Mouse (Mus musculus) kidney, embryonic 14.5 days (tissue): ENCODE measurements around the gene Gm49325. TPM values are rescaled to one million over a fixed set of nuclear protein-coding genes. Genes with fewer than 3 reads are reported as not detected.
A peak's percentile ranks its signal among the peaks of the same experiment; 100 is the strongest.

ENCODE experiments used
- ATAC-seq: fragments of 200-750 bp; cut with Nextera tagmentation; 2 replicates; pipeline ENCODE4 v1.8.0; 2017; ENCODE audit warnings: moderate number of reproducible peaks, mild to moderate bottlenecking, moderate TSS enrichment, moderate library complexity; ENCODE audit not compliant: low FRiP score, low TSS enrichment
- H3K27ac ChIP-seq: fragments of 300-500 bp; sonication (generic); 2 replicates; pipeline ENCODE4 v1.5.1; 2014; ENCODE audit warnings: low read depth, mild to moderate bottlenecking, low read length, moderate library complexity, mixed read lengths
- H3K27me3 ChIP-seq: fragments of 300-500 bp; sonication (generic); 2 replicates; pipeline ENCODE4 v1.6.1; 2014; ENCODE audit warnings: mild to moderate bottlenecking, low read length; ENCODE audit not compliant: control insufficient read depth, insufficient read depth
- H3K36me3 ChIP-seq: fragments of 300-500 bp; sonication (generic); 2 replicates; pipeline ENCODE4 v1.6.1; 2014; ENCODE audit warnings: low read length, mixed read lengths; ENCODE audit not compliant: control insufficient read depth, insufficient read depth
- H3K4me1 ChIP-seq: fragments of 300-500 bp; sonication (generic); 2 replicates; pipeline ENCODE4 v1.6.1; 2014; ENCODE audit warnings: low read length, mixed read lengths; ENCODE audit not compliant: control insufficient read depth, insufficient read depth
- H3K4me2 ChIP-seq: fragments of 300-500 bp; sonication (generic); replicated peaks from 2 replicates; pipeline ENCODE4 v1.6.1; 2014; ENCODE audit warnings: low read depth, mild to moderate bottlenecking, low read length
- H3K4me3 ChIP-seq: fragments of 300-500 bp; sonication (generic); 2 replicates; pipeline ENCODE4 v1.5.1; 2014; ENCODE audit warnings: mild to moderate bottlenecking, low read length
- H3K9ac ChIP-seq: fragments of 300-500 bp; sonication (generic); 2 replicates; pipeline ENCODE4 v1.6.1; 2014; ENCODE audit warnings: low read depth, mild to moderate bottlenecking, low read length, moderate library complexity
- H3K9me3 ChIP-seq: fragments of 300-500 bp; sonication (generic); 2 replicates; pipeline ENCODE4 v1.6.1; 2016; ENCODE audit warnings: low read length; ENCODE audit not compliant: control insufficient read depth
- WGBS: fragments of 180-500 bp; shearing (Covaris S2); extraction: QIAGEN DNeasy Blood & Tissue Kit; methylation state at CpG from one replicate; pipeline ENCODE4 v1.1.7; 2014; 5-methylcytosine and 5-hydroxymethylcytosine counted together
- polyA plus RNA-seq: library from polyadenylated mRNA; unstranded; fragments of >200 nt; fragmentation: Nextera tagmentation; extraction: Ambion mirVana; gene quantifications from 2 replicates; pipeline ENCODE4 v1.2.1, GENCODE M21; 2014

Gene Gm49325
- polyA plus RNA-seq, 1 experiment from 2014 or later: 1.2 TPM

- Histone ChIP-seq H3K4me2 (no peak overlapping the region), H3K36me3 (no peaks in the 10 kb centered on the region), H3K9ac (no peak overlapping the region), H3K27ac (peak overlapping the region; percentile 30; the same call in 1 of the 2 replicates), H3K9me3 (no peaks in the 10 kb centered on the region), H3K27me3 (no peaks in the 10 kb centered on the region), H3K4me3 (no peak overlapping the region), H3K4me1 (0 out of 2 replicates have a peak, but pooled peaks cover 5% of the 10 kb centered on the region)
- WGBS: 45% methylated on average over 6 of the region's 6 CpGs
- peak; percentile 33; the same call in 1 of the 2 replicates for ATAC-seq
Measured at GRCm38 (mm10) chr10:77569973-77570658, 35.9 kb upstream of the Gm49325 start.

- Histone ChIP-seq H3K9me3 (no peaks in the 10 kb centered on the region), H3K27me3 (no peaks in the 10 kb centered on the region), H3K36me3 (no peaks in the 10 kb centered on the region), H3K9ac (no peak overlapping the region), H3K4me1 (0 out of 2 replicates have a peak, but pooled peaks cover 5% of the 10 kb centered on the region), H3K4me3 (no peak overlapping the region), H3K4me2 (no peak overlapping the region), H3K27ac (no peak overlapping the region)
- WGBS: 4% methylated on average over 3 of the region's 3 CpGs
- no peak for ATAC-seq
Measured at GRCm38 (mm10) chr10:77572225-77572624, 33.8 kb upstream of the Gm49325 start.

GRCm38 (mm10) chr10:77573162-77573561, 32.8 kb upstream of the Gm49325 start:
- WGBS: 32% methylated on average over 1 of the region's 1 CpGs
- H3K36me3 ChIP-seq: no peaks in the 10 kb centered on the region
- no peaks in the 10 kb centered on the region for H3K9me3 ChIP-seq
- H3K4me1 ChIP-seq: 0 out of 2 replicates have a peak, but pooled peaks cover 5% of the 10 kb centered on the region
- no peak for ATAC-seq
- no peak overlapping the region for H3K9ac ChIP-seq
- H3K4me2 ChIP-seq: no peak overlapping the region
- H3K4me3 ChIP-seq: no peak overlapping the region
- H3K27ac ChIP-seq: no peak overlapping the region
- no peaks in the 10 kb centered on the region for H3K27me3 ChIP-seq

GRCm38 (mm10) chr10:77580027-77580920, 25.7 kb upstream of the Gm49325 start:
- Histone ChIP-seq H3K9me3 (no peaks in the 10 kb centered on the region), H3K4me1 (peaks cover 13% of the 10 kb centered on the region; the same call in 1 of the 2 replicates), H3K4me2 (no peak overlapping the region), H3K9ac (no peak overlapping the region), H3K4me3 (no peak overlapping the region), H3K27ac (no peak overlapping the region), H3K27me3 (no peaks in the 10 kb centered on the region), H3K36me3 (no peaks in the 10 kb centered on the region)
- WGBS: 58% methylated on average over 10 of the region's 10 CpGs
- ATAC-seq: no peak

GRCm38 (mm10) chr10:77581023-77581407, 25.0 kb upstream of the Gm49325 start:
- peak overlapping the region; percentile 78 for H3K9ac ChIP-seq
- 7% methylated on average over 8 of the region's 8 CpGs for WGBS

GRCm38 (mm10) chr10:77581408-77582284, 24.4 kb upstream of the Gm49325 start, which contains the start of gene Pttg1ip:
TSS of gene Pttg1ip (plus strand) at chr10:77581720.
- Histone ChIP-seq H3K36me3 (0 out of 2 replicates have a peak, but pooled peaks cover 5% of the 10 kb centered on the region), H3K4me1 (peaks cover 13% of the 10 kb centered on the region; the same call in 1 of the 2 replicates), H3K9me3 (no peaks in the 10 kb centered on the region), H3K4me3 (peak within 1 kb of the TSS; percentile 87), H3K9ac (peak within 1 kb of the TSS; percentile 78), H3K4me2 (peak within 1 kb of the TSS; percentile 91), H3K27me3 (no peaks in the 10 kb centered on the region), H3K27ac (peak within 1 kb of the TSS; percentile 95)
- WGBS: under 1% methylated on average over 64 of the region's 64 CpGs
- ATAC-seq: peak; percentile 97

More at GRCm38 (mm10) chr10:77581023-77581407, 25.0 kb upstream of the Gm49325 start:
- Histone ChIP-seq H3K4me2 (peak overlapping the region; percentile 91), H3K9me3 (no peaks in the 10 kb centered on the region), H3K27ac (peak overlapping the region; percentile 77; the same call in 1 of the 2 replicates), H3K4me1 (peaks cover 13% of the 10 kb centered on the region; the same call in 1 of the 2 replicates), H3K4me3 (peak overlapping the region; percentile 87), H3K27me3 (no peaks in the 10 kb centered on the region), H3K36me3 (0 out of 2 replicates have a peak, but pooled peaks cover 3% of the 10 kb centered on the region)
- peak; percentile 5 for ATAC-seq

- peak overlapping the region; percentile 95 for H3K27ac ChIP-seq
- no peaks in the 10 kb centered on the region for H3K27me3 ChIP-seq
- H3K9me3 ChIP-seq: no peaks in the 10 kb centered on the region
- ATAC-seq: 0 out of 2 replicates have a peak, but pooled peaks have one; percentile 1
- 11% methylated on average over 8 of the region's 8 CpGs for WGBS
- H3K4me1 ChIP-seq: peaks cover 13% of the 10 kb centered on the region; the same call in 1 of the 2 replicates
- peaks cover 11% of the 10 kb centered on the region; the same call in 1 of the 2 replicates for H3K36me3 ChIP-seq
- peak overlapping the region; percentile 91 for H3K4me2 ChIP-seq
- H3K4me3 ChIP-seq: peak overlapping the region; percentile 87
- peak overlapping the region; percentile 78 for H3K9ac ChIP-seq
Measured at GRCm38 (mm10) chr10:77582285-77582618, 23.7 kb upstream of the Gm49325 start.

GRCm38 (mm10) chr10:77583795-77584422, 22.1 kb upstream of the Gm49325 start:
- WGBS: 49% methylated on average over 10 of the region's 10 CpGs
- H3K4me3 ChIP-seq: no peak overlapping the region
- no peak overlapping the region for H3K27ac ChIP-seq
- ATAC-seq: no peak
- H3K9me3 ChIP-seq: no peaks in the 10 kb centered on the region
- peaks cover 21% of the 10 kb centered on the region for H3K36me3 ChIP-seq
- peaks cover 13% of the 10 kb centered on the region; the same call in 1 of the 2 replicates for H3K4me1 ChIP-seq
- no peak overlapping the region for H3K4me2 ChIP-seq
- no peaks in the 10 kb centered on the region for H3K27me3 ChIP-seq
- H3K9ac ChIP-seq: no peak overlapping the region
